Mouse (Mus musculus): ENCODE measurements around the gene Ess2. TPM values are rescaled to one million over a fixed set of nuclear protein-coding genes. Genes with fewer than 3 reads are reported as not detected.

Ess2 gene
- polyA plus RNA-seq, 1 experiment = 21.2 TPM

DNA sequence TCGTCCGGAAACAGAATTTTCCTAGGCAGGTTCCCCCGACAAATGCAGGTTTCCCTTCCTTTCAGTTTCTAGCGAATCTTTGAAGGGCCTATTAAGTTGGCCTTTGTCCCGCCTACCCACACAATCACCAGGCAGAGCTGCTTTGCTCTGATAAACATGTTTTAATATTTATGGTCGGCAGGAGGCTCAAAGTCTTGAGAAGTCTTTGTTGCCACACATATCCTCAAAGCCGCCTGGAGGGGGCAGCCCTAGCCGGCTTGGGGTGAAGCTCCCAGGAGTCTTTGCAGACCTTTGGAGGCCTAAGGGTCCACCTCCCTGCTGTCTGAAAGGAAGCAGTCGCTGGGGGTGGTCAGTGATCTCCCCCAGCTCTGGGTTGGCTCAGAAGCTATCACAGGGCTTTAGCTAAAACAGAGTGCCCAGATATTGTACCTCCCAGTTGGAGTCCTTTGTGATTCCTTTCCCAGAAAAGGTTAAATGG is 17.5 kb upstream of the Ess2 start:
- TF ChIP-seq MYOG (IDR thresholded peaks at IDR 0.05; ENCODE audit: control insufficient read depth, extremely low read depth, insufficient read length) (no peak), CEBPB (IDR thresholded peaks at IDR 0.05; ENCODE audit: low read depth) (peak; percentile 18), USF1 (IDR thresholded peaks at IDR 0.05; ENCODE audit: low read depth) (no peak)
- Histone ChIP-seq H3ac (ENCODE audit: control insufficient read depth, insufficient read length, low read depth) (no peak overlapping the region), H3K79me3 (ENCODE audit: low read depth) (no peaks in the 10 kb centered on the region), H3K36me3 (ENCODE audit: control insufficient read depth, insufficient read depth) (peaks cover 8% of the 10 kb centered on the region), H3K4me3 (ENCODE audit: insufficient read depth, poor library complexity, severe bottlenecking) (peak overlapping the region; percentile 66), H3K27me3 (ENCODE audit: control insufficient read depth, insufficient read depth, insufficient read length) (peaks cover 20% of the 10 kb centered on the region), H3K79me2 (ENCODE audit: control insufficient read depth, insufficient read depth) (no peaks in the 10 kb centered on the region)

- H3K79me2 ChIP-seq (ENCODE audit: control insufficient read depth, insufficient read depth) = no peaks in the 10 kb centered on the region
- peaks cover 14% of the 10 kb centered on the region for H3K27me3 ChIP-seq (ENCODE audit: control insufficient read depth, insufficient read depth, insufficient read length)
- H3ac ChIP-seq (ENCODE audit: control insufficient read depth, insufficient read length, low read depth) = peak within 1 kb of the TSS; percentile 59
- peak; percentile 86 for TF ChIP-seq MAX (IDR thresholded peaks at IDR 0.05)
- TF ChIP-seq CEBPB (IDR thresholded peaks at IDR 0.05; ENCODE audit: low read depth) = no peak
- H3K36me3 ChIP-seq (ENCODE audit: control insufficient read depth, insufficient read depth) = peaks cover 8% of the 10 kb centered on the region
- peak within 1 kb of the TSS; percentile 66 for H3K4me3 ChIP-seq (ENCODE audit: insufficient read depth, poor library complexity, severe bottlenecking)
- no peaks in the 10 kb centered on the region for H3K79me3 ChIP-seq (ENCODE audit: low read depth)
Observed at GRCm38 (mm10) chr16:17928087-17928580, 17.0 kb upstream of the Ess2 start, which contains the start of gene Slc25a1. Slc25a1 (minus strand) TSS chr16:17928219.

DNA sequence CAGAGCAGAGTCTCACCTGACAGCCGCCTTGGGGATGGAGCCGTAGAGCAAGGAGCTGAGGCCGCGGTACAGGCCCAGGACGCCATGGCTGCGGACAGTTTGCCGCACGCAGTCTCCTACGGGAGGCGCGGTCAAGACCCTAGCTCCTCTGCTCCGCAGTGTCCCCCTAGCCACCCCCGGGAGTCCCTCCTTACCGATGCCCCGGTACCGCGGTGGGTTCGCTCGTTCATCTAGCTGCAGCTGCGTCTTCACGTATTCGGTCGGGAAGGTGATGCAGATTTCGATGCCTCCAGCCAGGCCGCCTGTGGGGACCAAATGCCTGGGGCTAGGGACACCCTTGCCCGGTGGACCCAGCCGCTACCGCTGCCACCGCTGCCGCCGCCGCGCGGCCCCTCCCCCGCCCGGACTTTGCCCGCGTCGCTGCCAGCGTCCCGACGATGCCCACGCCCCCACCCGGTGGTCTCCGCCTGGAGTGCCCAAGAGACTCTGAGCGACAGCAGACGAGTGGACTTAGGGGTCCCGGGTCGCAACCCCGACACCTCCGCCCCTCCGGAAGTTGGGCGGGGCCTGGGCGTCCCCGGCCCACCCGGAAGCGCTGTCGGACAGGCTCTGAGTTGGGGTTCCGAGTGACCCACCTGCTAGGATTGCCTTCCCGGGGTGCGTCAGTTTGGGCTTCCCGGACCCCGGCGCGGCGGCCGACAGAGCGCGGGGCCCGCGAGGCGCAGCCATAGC is 16.4 kb upstream of the Ess2 start:
- Histone ChIP-seq H3ac (ENCODE audit: control insufficient read depth, insufficient read length, low read depth) (peak overlapping the region; percentile 59), H3K4me3 (ENCODE audit: insufficient read depth, poor library complexity, severe bottlenecking) (peak overlapping the region; percentile 66), H3K36me3 (ENCODE audit: control insufficient read depth, insufficient read depth) (peaks cover 8% of the 10 kb centered on the region), H3K27me3 (ENCODE audit: control insufficient read depth, insufficient read depth, insufficient read length) (peaks cover 12% of the 10 kb centered on the region), H3K79me2 (ENCODE audit: control insufficient read depth, insufficient read depth) (peaks cover 2% of the 10 kb centered on the region), H3K79me3 (ENCODE audit: low read depth) (peaks cover 2% of the 10 kb centered on the region)
- TF ChIP-seq CTCF (IDR thresholded peaks at IDR 0.05; ENCODE audit: control insufficient read depth, insufficient read depth, insufficient read length) = no peak
- no peak for TF ChIP-seq MYOD1 (IDR thresholded peaks at IDR 0.05; ENCODE audit: control insufficient read depth, insufficient read length, low read depth)
- TF ChIP-seq MAX (IDR thresholded peaks at IDR 0.05) = no peak

DNA sequence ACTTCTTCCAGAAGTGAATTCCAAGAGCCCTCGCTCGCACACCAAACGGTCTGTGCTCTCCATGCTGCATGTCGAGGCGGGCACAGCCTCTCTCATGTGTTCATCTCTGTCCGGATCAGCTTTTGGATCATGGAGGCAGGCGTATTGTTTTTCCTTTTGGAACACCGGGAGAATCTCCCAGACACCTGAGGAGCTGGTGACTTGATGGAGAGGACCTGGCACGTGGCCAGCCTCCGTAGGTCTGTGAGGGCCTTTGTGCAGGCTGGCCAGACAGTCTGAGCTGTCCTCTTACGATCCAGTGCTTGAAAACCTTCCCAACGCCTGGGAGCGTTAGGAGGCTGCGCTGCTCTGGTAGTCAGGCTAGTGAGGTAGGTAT is 11.0 kb upstream of the Ess2 start:
- Histone ChIP-seq H3K27me3 (ENCODE audit: control insufficient read depth, insufficient read depth, insufficient read length) (no peaks in the 10 kb centered on the region), H3K79me2 (ENCODE audit: control insufficient read depth, insufficient read depth) (peaks cover 8% of the 10 kb centered on the region), H3K79me3 (ENCODE audit: low read depth) (peaks cover 6% of the 10 kb centered on the region), H3K4me3 (ENCODE audit: insufficient read depth, poor library complexity, severe bottlenecking) (peak overlapping the region; percentile 77), H3K36me3 (ENCODE audit: control insufficient read depth, insufficient read depth) (peaks cover 8% of the 10 kb centered on the region), H3ac (ENCODE audit: control insufficient read depth, insufficient read length, low read depth) (peak overlapping the region; percentile 70)
- TF ChIP-seq FOSL1 (IDR thresholded peaks at IDR 0.05; ENCODE audit: insufficient read depth, low read length, poor library complexity, severe bottlenecking) = no peak
- no peak for TF ChIP-seq CTCF (IDR thresholded peaks at IDR 0.05; ENCODE audit: control insufficient read depth, insufficient read depth, insufficient read length)
- TF ChIP-seq CEBPB (IDR thresholded peaks at IDR 0.05; ENCODE audit: low read depth) = no peak
- TF ChIP-seq MYOG (IDR thresholded peaks at IDR 0.05; ENCODE audit: control insufficient read depth, extremely low read depth, insufficient read length) = no peak
- no peak for TF ChIP-seq MYOD1 (IDR thresholded peaks at IDR 0.05; ENCODE audit: control insufficient read depth, insufficient read length, low read depth)
- TF ChIP-seq USF1 (IDR thresholded peaks at IDR 0.05; ENCODE audit: low read depth) = no peak

DNA sequence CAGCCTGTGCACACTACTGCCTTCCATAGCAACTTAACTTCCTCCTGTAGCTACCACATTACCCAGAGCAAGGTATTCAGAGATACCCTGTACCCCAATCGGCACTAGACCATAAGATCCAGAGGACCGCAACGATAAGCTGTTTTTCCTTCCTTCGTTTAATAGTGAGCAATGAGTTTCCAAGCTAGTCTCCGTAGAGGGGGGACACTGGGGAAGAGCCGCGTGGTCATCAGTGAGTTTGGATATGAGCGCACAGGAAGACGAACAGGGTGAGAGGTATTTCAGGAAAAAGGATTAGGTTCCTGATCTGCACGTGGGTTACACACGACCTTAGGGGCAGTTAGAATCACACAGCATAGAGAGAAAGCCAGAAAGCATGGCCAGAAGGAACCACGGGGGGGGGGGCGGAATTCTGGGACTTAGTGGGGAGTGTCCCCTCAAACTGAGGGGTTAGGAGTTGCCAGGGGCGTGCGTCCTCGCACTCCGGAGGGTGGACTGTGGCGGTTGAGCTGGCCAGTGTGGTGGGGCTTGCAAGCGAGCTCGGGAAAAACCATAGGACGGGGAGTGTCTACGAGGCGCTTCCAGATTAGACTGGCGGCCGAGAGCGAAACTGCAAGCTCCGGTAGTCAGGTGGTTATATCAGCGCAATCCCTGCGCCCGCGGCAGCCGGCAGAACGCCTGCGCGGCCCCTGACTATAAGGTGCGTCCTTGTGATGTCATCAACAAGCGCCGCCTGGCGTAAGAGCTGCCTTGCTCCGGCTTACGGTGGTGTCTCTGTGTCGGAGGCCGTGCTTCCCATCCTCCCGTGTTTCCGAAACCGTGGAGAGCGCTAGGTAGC is 10.4 kb upstream of the Ess2 start:
- Histone ChIP-seq H3K36me3 (ENCODE audit: control insufficient read depth, insufficient read depth) (peaks cover 8% of the 10 kb centered on the region), H3ac (ENCODE audit: control insufficient read depth, insufficient read length, low read depth) (peak overlapping the region; percentile 70), H3K79me2 (ENCODE audit: control insufficient read depth, insufficient read depth) (peaks cover 8% of the 10 kb centered on the region), H3K79me3 (ENCODE audit: low read depth) (peaks cover 6% of the 10 kb centered on the region), H3K27me3 (ENCODE audit: control insufficient read depth, insufficient read depth, insufficient read length) (peaks cover 4% of the 10 kb centered on the region), H3K4me3 (ENCODE audit: insufficient read depth, poor library complexity, severe bottlenecking) (peak overlapping the region; percentile 77)
- TF ChIP-seq CTCF (IDR thresholded peaks at IDR 0.05; ENCODE audit: control insufficient read depth, insufficient read depth, insufficient read length) (peak; percentile 26), MYOG (IDR thresholded peaks at IDR 0.05; ENCODE audit: control insufficient read depth, extremely low read depth, insufficient read length) (no peak), FOSL1 (IDR thresholded peaks at IDR 0.05; ENCODE audit: insufficient read depth, low read length, poor library complexity, severe bottlenecking) (no peak), MAX (IDR thresholded peaks at IDR 0.05) (no peak), MYOD1 (IDR thresholded peaks at IDR 0.05; ENCODE audit: control insufficient read depth, insufficient read length, low read depth) (no peak), USF1 (IDR thresholded peaks at IDR 0.05; ENCODE audit: low read depth) (peak; percentile 1)

DNA sequence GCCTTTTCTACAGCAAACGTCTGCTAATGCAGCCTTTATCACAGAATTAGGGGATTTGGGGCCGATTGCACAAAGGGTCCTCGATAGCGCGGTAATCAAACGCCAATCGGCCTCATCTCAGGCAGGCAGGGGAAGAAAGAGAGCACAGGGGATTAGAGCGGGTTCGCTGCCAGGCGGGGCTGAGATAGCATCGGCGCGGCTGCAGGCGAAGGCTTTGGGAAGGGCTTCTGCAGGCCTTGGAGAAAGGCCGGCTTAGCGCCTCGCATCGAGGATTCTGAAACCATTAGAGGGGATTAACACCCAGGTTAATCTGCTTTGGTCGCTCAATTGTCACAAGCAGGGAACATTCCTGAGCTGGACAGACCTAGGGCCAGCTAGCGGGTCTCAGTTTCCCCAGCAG is 9.4 kb upstream of the Ess2 start:
- H3K36me3 ChIP-seq (ENCODE audit: control insufficient read depth, insufficient read depth) = peaks cover 1% of the 10 kb centered on the region
- peaks cover 14% of the 10 kb centered on the region for H3K27me3 ChIP-seq (ENCODE audit: control insufficient read depth, insufficient read depth, insufficient read length)
- H3K79me2 ChIP-seq (ENCODE audit: control insufficient read depth, insufficient read depth) = peaks cover 8% of the 10 kb centered on the region
- H3K79me3 ChIP-seq (ENCODE audit: low read depth) = peaks cover 6% of the 10 kb centered on the region
- no peak overlapping the region for H3K4me3 ChIP-seq (ENCODE audit: insufficient read depth, poor library complexity, severe bottlenecking)
- H3ac ChIP-seq (ENCODE audit: control insufficient read depth, insufficient read length, low read depth) = no peak overlapping the region
- TF ChIP-seq MYOD1 (IDR thresholded peaks at IDR 0.05; ENCODE audit: control insufficient read depth, insufficient read length, low read depth) (no peak), MYOG (IDR thresholded peaks at IDR 0.05; ENCODE audit: control insufficient read depth, extremely low read depth, insufficient read length) (no peak), MAX (IDR thresholded peaks at IDR 0.05) (no peak), USF1 (IDR thresholded peaks at IDR 0.05; ENCODE audit: low read depth) (no peak), FOSL1 (IDR thresholded peaks at IDR 0.05; ENCODE audit: insufficient read depth, low read length, poor library complexity, severe bottlenecking) (no peak), CTCF (IDR thresholded peaks at IDR 0.05; ENCODE audit: control insufficient read depth, insufficient read depth, insufficient read length) (no peak), CEBPB (IDR thresholded peaks at IDR 0.05; ENCODE audit: low read depth) (no peak)

Measured in C2C12 (cell line).